Mouse (Mus musculus): Measurements from ENCODE around the gene Cyp4f39.

Gene Cyp4f39

GRCm38 (mm10) chr17:32452482-32452881, at the start of gene Cyp4f39:
TSS of gene Cyp4f39 (plus strand) at chr17:32452723.
- DNase-seq: peak in 1 of 2 experiments; percentile 16

- DNase-seq: peak; percentile 80 to 89
These were observed 49.8 kb upstream of the Cyp4f39 start for GRCm38 (mm10) chr17:32402779-32403157.

DNA sequence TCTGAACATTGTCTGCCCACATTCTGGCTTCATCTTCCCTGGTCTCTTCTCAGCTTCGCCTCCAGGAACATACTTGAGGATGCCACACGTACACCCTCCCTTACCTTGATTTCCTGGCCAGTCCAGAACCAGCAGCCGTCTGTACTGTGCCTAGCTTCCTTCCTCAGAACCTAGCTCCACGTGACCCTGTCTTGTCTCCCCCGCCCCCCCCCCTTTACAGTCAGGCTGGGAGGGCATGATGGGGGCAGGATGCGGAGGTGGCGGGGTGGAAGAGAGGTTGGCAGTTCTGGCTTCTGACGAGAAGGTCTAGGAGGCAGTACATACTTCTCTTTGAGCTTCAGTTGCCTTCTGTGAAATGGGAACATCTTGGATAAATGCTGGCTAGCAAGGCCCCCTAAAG, 49.1 kb upstream of the Cyp4f39 start, which contains the start of gene Rasal3:
Gene Rasal3 (minus strand): TSS at position 167 of the 400 bp plus-strand sequence.
- peak; percentile 68 to 79 for DNase-seq

DNA sequence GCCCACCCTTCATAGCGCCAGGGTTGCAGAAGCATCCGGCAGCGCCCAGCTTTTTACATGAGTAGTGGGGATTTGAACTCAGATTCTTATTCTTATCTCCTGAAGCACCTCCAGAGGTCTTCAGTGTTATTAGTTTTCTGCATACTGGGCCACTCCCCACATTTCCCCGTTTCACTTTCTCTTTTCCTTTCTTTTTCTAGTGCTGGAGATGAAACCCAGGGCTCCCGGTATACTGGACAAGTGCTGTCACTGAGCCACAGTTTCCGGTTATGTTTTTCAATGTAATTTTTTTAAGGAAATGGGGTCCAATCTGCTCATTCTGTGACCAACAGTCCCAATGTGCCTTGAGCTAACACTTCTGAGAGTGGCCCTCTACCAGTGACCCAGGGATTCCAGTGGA, 40.6 kb upstream of the Cyp4f39 start:
- no peak for DNase-seq

- DNase-seq: no peak
These were observed 37.0 kb upstream of the Cyp4f39 start for GRCm38 (mm10) chr17:32415417-32416020.

DNA sequence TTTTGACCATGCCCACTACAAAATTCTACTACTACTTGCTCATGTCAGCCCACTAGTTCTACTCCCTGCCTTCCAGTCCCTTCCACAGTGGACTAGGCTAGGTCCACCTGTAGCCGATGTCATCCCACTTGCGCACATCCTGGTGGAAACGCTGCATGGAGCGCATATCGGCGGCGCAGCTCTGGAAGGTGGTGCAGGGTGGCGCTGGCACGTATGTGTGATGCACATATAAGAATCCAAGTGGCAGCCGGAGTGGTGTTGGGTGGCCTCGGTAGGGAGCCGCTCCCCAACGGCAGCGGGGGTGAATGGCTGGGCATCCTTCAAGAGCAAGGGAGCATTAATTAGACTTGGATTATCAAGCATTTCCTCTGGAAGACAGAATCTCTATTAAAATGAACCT, 35.8 kb upstream of the Cyp4f39 start:
- no peak for DNase-seq

- DNase-seq: no peak
These were observed 32.5 kb upstream of the Cyp4f39 start for GRCm38 (mm10) chr17:32419989-32420388.

GRCm38 (mm10) chr17:32420781-32421180, 31.7 kb upstream of the Cyp4f39 start:
- DNase-seq: no peak

DNA sequence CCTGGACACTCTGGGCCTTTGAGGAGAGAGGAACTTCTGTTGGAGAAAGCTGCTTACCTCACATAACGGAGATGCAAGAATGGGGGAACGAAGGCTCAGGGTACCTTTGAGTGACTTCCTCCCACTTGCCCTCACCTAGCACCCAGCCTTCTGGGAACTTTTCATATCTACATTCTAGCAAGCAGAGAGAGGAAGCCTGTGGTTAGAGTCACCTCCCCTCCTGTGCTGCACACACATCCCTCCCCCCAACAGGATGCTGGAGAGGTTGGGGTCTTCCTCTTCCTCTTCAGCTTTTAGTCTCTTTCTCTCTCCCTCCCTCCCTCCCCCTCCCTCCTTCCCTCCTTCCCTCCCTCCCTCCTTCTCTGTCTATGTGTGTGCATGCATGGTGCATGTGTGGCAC, 28.5 kb upstream of the Cyp4f39 start, which contains the start of gene Pglyrp2:
Gene Pglyrp2 (minus strand): TSS at position 134 of the 400 bp plus-strand sequence.
- peak; percentile 76 to 92 for DNase-seq

- DNase-seq: no peak
These were observed 25.9 kb upstream of the Cyp4f39 start for GRCm38 (mm10) chr17:32426610-32427009.

DNA sequence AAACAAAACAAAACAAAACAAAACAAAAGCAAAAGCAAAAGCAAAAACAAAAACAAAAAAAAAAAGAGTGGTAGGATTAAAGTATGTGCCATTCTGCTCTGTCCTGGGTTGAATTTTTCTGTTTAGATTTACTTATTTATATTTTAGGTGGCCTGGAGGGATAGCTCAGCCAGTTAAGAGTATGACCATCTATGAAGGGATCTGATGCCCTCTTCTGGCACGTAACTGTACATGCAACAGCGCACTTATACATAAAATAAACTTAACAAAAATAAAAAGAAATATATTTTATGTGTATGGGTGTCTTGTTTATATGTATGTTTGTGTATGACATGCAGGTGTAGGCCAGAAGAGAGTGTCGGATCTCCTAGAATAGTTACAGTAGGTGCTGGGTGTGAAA, 20.6 kb upstream of the Cyp4f39 start:
- no peak for DNase-seq

GRCm38 (mm10) chr17:32434324-32434723, 18.2 kb upstream of the Cyp4f39 start:
- no peak for DNase-seq

DNA sequence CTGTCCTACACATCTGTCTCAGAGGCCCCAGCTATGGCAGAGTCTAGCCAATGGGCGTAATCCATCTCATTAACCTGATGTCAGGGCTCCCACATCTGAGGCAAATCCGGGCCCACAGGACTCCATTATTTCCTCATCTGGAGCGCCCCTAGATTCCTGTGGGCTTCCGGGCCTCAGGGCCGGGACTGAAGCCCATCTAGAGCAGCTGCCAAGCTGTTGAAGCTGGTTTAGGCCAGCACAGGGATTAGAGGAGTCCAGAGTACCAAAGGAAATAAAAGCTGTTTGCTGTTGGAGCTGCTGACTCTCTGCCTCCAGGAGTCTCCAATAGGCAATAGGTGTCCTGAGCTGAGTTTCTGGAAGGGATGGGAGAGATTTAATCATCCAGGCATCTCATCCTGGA, 17.4 kb upstream of the Cyp4f39 start:
- DNase-seq: no peak

- no peak for DNase-seq
These were observed 15.4 kb upstream of the Cyp4f39 start for GRCm38 (mm10) chr17:32437106-32437505.

- no peak for DNase-seq
These were observed 9.3 kb upstream of the Cyp4f39 start for GRCm38 (mm10) chr17:32443245-32443644.

DNA sequence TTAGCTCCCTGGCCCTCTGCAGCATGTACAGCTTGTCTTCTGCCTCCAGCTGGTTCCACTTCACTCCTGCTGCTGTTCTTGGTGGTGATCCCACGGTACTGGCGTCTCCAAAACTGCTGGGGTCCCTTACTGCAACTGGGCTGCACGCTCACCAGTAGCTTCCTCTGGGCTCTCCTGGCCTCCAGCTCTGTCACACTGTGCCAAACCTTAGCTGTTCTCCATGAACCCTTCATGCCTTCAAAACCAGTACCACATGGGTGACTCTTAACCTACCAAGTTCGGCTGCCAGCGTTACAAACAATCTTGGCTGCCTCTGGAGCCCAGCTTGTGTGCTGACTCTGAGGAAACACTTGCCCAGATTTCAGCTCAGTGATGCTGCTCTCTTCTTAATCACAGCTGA, 7.5 kb upstream of the Cyp4f39 start:
- DNase-seq: no peak

- DNase-seq: no peak
These were observed 5.3 kb upstream of the Cyp4f39 start for GRCm38 (mm10) chr17:32447195-32447594.

- DNase-seq: no peak
These were observed 3.5 kb upstream of the Cyp4f39 start for GRCm38 (mm10) chr17:32449042-32449441.

DNA sequence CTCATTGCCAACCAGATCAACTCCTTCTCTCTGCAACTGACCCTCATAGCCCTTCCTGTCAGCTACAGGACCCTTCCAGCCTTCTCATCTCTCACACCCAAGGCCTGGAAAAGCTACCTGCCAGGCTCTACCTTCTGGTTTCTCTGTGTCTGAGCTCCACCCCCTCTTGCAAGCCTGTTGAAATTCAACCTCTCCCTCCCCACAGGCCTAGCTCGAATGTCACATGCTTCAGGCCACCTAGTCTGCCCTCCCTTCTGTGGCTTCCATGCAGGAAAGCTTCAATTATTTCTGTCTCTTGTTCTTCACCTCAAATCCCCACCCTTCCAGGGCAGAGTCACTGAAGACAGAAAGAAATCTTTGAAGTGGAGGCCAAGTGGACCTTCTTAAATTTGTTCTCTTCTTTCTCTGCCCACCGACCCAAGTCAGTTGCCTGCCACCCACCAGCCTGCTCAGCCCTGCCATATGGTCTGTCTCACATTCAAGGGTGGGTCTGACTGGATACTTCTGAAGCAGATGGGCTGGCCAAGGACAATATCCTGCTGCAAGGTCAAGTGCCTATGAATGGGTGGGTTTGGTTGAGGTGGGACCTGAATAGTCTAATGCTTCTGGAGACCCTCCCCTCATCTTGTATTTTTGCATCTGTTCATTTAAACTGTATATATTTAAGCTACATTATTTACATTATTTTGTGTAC, 1.5 kb upstream of the Cyp4f39 start:
- no peak for DNase-seq

GRCm38 (mm10) chr17:32454188-32454587, 1.7 kb downstream of the Cyp4f39 start:
- DNase-seq: no peak

DNA sequence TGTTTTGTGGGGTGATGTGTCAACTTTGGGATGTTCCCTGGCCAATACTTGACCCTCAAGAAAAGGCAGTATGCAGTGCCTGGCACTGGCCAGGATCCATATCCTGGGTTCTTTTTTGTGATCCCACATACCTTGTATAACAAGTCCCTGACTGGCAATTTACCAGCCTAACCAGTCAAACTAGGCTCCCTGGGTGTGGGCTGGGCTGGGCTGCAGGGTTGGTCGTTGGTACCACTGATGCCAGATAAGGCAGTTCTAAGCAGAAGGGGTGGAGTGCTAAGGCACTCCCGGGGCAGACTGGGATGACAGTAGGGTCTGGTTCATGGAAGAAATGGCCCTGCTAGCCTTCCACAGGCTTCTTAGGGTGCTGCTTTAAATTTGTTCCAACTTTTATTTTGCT, 2.5 kb downstream of the Cyp4f39 start:
- no peak for DNase-seq

- DNase-seq: no peak
These were observed 16.0 kb downstream of the Cyp4f39 start for GRCm38 (mm10) chr17:32468494-32468893.

DNA sequence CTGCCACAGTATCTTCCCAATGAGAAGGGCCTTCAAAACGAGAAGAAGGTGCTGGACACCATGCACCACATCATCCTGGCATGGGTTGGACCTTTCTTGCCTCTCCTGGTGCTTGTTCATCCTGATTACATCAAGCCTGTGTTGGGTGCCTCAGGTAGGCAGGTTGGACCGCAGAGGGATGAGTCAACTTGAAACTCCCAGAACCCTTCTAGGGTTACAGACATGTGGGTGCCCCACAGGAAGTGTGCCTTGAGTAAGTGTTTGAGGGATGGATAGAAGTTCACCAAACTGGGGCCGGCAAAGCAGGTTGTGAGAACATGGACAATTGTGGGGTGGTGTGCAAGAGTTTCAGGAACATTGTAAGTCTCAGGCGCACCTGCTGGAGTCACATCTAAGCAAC, 18.3 kb downstream of the Cyp4f39 start:
- no peak for DNase-seq

DNA sequence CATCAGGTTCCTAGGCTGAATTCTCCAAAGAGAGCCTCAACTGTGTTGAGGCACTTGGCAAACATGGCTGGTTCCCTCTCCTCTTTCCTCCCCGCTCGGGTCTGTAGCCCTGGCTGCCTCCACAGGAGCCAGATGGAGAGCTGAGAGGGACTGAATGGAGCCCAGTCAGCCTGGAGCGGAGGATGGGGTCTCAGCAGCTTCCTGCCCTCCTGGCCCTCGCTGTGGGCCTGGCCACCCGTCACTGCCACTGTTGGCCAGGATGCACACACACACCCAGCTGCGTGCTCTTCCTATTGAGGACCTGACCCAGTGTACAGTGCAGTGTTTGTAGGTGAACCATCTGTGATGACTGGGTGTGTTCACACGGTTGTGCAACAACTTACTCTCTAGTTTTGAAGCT, 19.7 kb downstream of the Cyp4f39 start:
- no peak for DNase-seq

All from thymus, adult 18-20 months (tissue).